Mouse (Mus musculus): ENCODE measurements at regions not wholly inside any gene's neighbourhood (a gene's known extent, or its start where the extent isn't known, plus 50 kb on each side); places are given as distances from the start of the nearest gene placed in this dataset.

GRCm38 (mm10) chr11:93808431-93808830, 77.1 kb downstream of the Utp18 start:
- no peak for DNase-seq
- WGBS = 70% methylated on average over 12 of the region's 12 CpGs
- Histone ChIP-seq H3K4me3 (replicated peaks; ENCODE audit: extremely low read depth, low read depth, low read length) (no peak overlapping the region), H3K4me1 (ENCODE audit: control insufficient read depth, insufficient read depth, low read length) (no peaks in the 10 kb centered on the region)
- TF ChIP-seq POLR2A (IDR thresholded peaks at IDR 0.05; ENCODE audit: borderline replicate concordance, extremely low read depth, low read depth, low read length) = no peak
- TF ChIP-seq CTCF (IDR thresholded peaks at IDR 0.05; ENCODE audit: insufficient read depth, low read length) = no peak

GRCm38 (mm10) chr11:93807205-93807604, 78.4 kb downstream of the Utp18 start:
- no peak for TF ChIP-seq POLR2A (IDR thresholded peaks at IDR 0.05; ENCODE audit: borderline replicate concordance, extremely low read depth, low read depth, low read length)
- TF ChIP-seq CTCF (IDR thresholded peaks at IDR 0.05; ENCODE audit: insufficient read depth, low read length) = no peak
- no peak for DNase-seq
- 88% methylated on average over 2 of the region's 2 CpGs for WGBS
- H3K4me3 ChIP-seq (replicated peaks; ENCODE audit: extremely low read depth, low read depth, low read length) = no peak overlapping the region
- H3K4me1 ChIP-seq (ENCODE audit: control insufficient read depth, insufficient read depth, low read length) = no peaks in the 10 kb centered on the region

GRCm38 (mm10) chr11:93771143-93771940, 114.2 kb downstream of the Utp18 start:
- Histone ChIP-seq H3K4me1 (ENCODE audit: control insufficient read depth, insufficient read depth, low read length) (no peaks in the 10 kb centered on the region), H3K4me3 (replicated peaks; ENCODE audit: extremely low read depth, low read depth, low read length) (no peak overlapping the region)
- WGBS = 46% methylated on average over 5 of the region's 5 CpGs
- TF ChIP-seq CTCF (IDR thresholded peaks at IDR 0.05; ENCODE audit: insufficient read depth, low read length) (no peak), POLR2A (IDR thresholded peaks at IDR 0.05; ENCODE audit: borderline replicate concordance, extremely low read depth, low read depth, low read length) (no peak)
- DNase-seq = no peak

GRCm38 (mm10) chr11:93765961-93766360, 119.6 kb downstream of the Utp18 start:
- TF ChIP-seq POLR2A (IDR thresholded peaks at IDR 0.05; ENCODE audit: borderline replicate concordance, extremely low read depth, low read depth, low read length) (no peak), CTCF (IDR thresholded peaks at IDR 0.05; ENCODE audit: insufficient read depth, low read length) (no peak)
- 87% methylated on average over 4 of the region's 4 CpGs for WGBS

GRCm38 (mm10) chr11:93762832-93763530, 122.6 kb downstream of the Utp18 start:
- no peak for DNase-seq
- WGBS = 18% methylated on average over 18 of the region's 18 CpGs
- Histone ChIP-seq H3K4me1 (ENCODE audit: control insufficient read depth, insufficient read depth, low read length) (no peaks in the 10 kb centered on the region), H3K4me3 (replicated peaks; ENCODE audit: extremely low read depth, low read depth, low read length) (no peak overlapping the region)
- peak; percentile 24; the same call in 1 of the 2 replicates for TF ChIP-seq CTCF (IDR thresholded peaks at IDR 0.05; ENCODE audit: insufficient read depth, low read length)
- TF ChIP-seq POLR2A (IDR thresholded peaks at IDR 0.05; ENCODE audit: borderline replicate concordance, extremely low read depth, low read depth, low read length) = no peak

More at GRCm38 (mm10) chr11:93765961-93766360, 119.6 kb downstream of the Utp18 start:
- DNase-seq = no peak
- Histone ChIP-seq H3K4me3 (replicated peaks; ENCODE audit: extremely low read depth, low read depth, low read length) (no peak overlapping the region), H3K4me1 (ENCODE audit: control insufficient read depth, insufficient read depth, low read length) (no peaks in the 10 kb centered on the region)

- no peak overlapping the region for H3K4me3 ChIP-seq (replicated peaks; ENCODE audit: extremely low read depth, low read depth, low read length)
- 85% methylated on average over 7 of the region's 7 CpGs for WGBS
- TF ChIP-seq POLR2A (IDR thresholded peaks at IDR 0.05; ENCODE audit: borderline replicate concordance, extremely low read depth, low read depth, low read length) (no peak), CTCF (IDR thresholded peaks at IDR 0.05; ENCODE audit: insufficient read depth, low read length) (no peak)
- no peak for DNase-seq
- no peaks in the 10 kb centered on the region for H3K4me1 ChIP-seq (ENCODE audit: control insufficient read depth, insufficient read depth, low read length)
These were observed 127.7 kb downstream of the Utp18 start for GRCm38 (mm10) chr11:93757825-93758224.

- no peak for DNase-seq
- TF ChIP-seq CTCF (IDR thresholded peaks at IDR 0.05; ENCODE audit: insufficient read depth, low read length) (no peak), POLR2A (IDR thresholded peaks at IDR 0.05; ENCODE audit: borderline replicate concordance, extremely low read depth, low read depth, low read length) (no peak)
- no peak overlapping the region for H3K4me3 ChIP-seq (replicated peaks; ENCODE audit: extremely low read depth, low read depth, low read length)
- H3K4me1 ChIP-seq (ENCODE audit: control insufficient read depth, insufficient read depth, low read length) = no peaks in the 10 kb centered on the region
- 87% methylated on average over 10 of the region's 10 CpGs for WGBS
These were observed 148.9 kb downstream of the Utp18 start for GRCm38 (mm10) chr11:93736618-93737017.

- DNase-seq = no peak
- TF ChIP-seq POLR2A (IDR thresholded peaks at IDR 0.05; ENCODE audit: borderline replicate concordance, extremely low read depth, low read depth, low read length) = no peak
- TF ChIP-seq CTCF (IDR thresholded peaks at IDR 0.05; ENCODE audit: insufficient read depth, low read length) = no peak
- 34% methylated on average over 11 of the region's 11 CpGs for WGBS
- H3K4me3 ChIP-seq (replicated peaks; ENCODE audit: extremely low read depth, low read depth, low read length) = no peak overlapping the region
- no peaks in the 10 kb centered on the region for H3K4me1 ChIP-seq (ENCODE audit: control insufficient read depth, insufficient read depth, low read length)
These were observed 151.9 kb downstream of the Utp18 start for GRCm38 (mm10) chr11:93733568-93734185.

- DNase-seq = no peak
- TF ChIP-seq CTCF (IDR thresholded peaks at IDR 0.05; ENCODE audit: insufficient read depth, low read length) = no peak
- TF ChIP-seq POLR2A (IDR thresholded peaks at IDR 0.05; ENCODE audit: borderline replicate concordance, extremely low read depth, low read depth, low read length) = no peak
- H3K4me3 ChIP-seq (replicated peaks; ENCODE audit: extremely low read depth, low read depth, low read length) = no peak overlapping the region
- 70% methylated on average over 9 of the region's 9 CpGs for WGBS
- no peaks in the 10 kb centered on the region for H3K4me1 ChIP-seq (ENCODE audit: control insufficient read depth, insufficient read depth, low read length)
These were observed 156.4 kb downstream of the Utp18 start for GRCm38 (mm10) chr11:93729119-93729518.

Data from lung, adult 2 months (tissue).